Mouse (Mus musculus) myocyte (in vitro differentiated cells): Measurements from ENCODE around the gene Pdzd8.

Experiments
- CEBPB ChIP-seq: IDR thresholded peaks from 2 replicates; pipeline ENCODE4 v1.6.1; 2011; ENCODE audit warnings: mild to moderate bottlenecking, moderate library complexity; ENCODE audit not compliant: poor library complexity, insufficient read depth, severe bottlenecking
- E2F4 ChIP-seq: IDR thresholded peaks from one replicate; pipeline ENCODE4 v1.6.1; 2011; ENCODE audit warnings: mild to moderate bottlenecking, control low read depth, moderate library complexity; ENCODE audit not compliant: insufficient read depth
- MAX ChIP-seq: IDR thresholded peaks from one replicate; pipeline ENCODE4 v1.6.1; 2011; ENCODE audit warnings: low read depth, mild to moderate bottlenecking, control low read depth
- MYOD1 ChIP-seq, 3 experiments: IDR thresholded peaks; one replicate each; pipeline ENCODE4 v1.6.1; 2011; ENCODE audit warnings: control low read depth in 2 of 3, low read depth in 2 of 3, mild to moderate bottlenecking in 2 of 3, moderate library complexity in 1 of 3; ENCODE audit not compliant: insufficient read length in 2 of 3, control insufficient read depth in 1 of 3
- MYOG ChIP-seq, 3 experiments: IDR thresholded peaks; one replicate each; pipeline ENCODE4 v1.6.1; 2011; ENCODE audit warnings: control low read depth in 2 of 3, low read depth in 2 of 3, mild to moderate bottlenecking in 2 of 3; ENCODE audit not compliant: insufficient read length in 2 of 3, control insufficient read depth in 1 of 3, insufficient read depth in 1 of 3
- POLR2A ChIP-seq: IDR thresholded peaks from one replicate; pipeline ENCODE4 v1.6.1; 2011; ENCODE audit warnings: low read depth, mild to moderate bottlenecking, control low read depth, moderate library complexity; ENCODE audit not compliant: insufficient read length
- POLR2AphosphoS2 ChIP-seq: IDR thresholded peaks from one replicate; pipeline ENCODE4 v1.6.1; 2011; ENCODE audit warnings: low read depth, control low read depth; ENCODE audit not compliant: insufficient read length
- SRF ChIP-seq: IDR thresholded peaks from one replicate; pipeline ENCODE4 v1.6.1; 2011; ENCODE audit warnings: low read depth; ENCODE audit not compliant: control insufficient read depth, insufficient read length
- TCF12 ChIP-seq: IDR thresholded peaks from one replicate; pipeline ENCODE4 v1.6.1; 2011; ENCODE audit warnings: mild to moderate bottlenecking, control low read depth; ENCODE audit not compliant: poor library complexity, insufficient read depth, severe bottlenecking
- TCF3 ChIP-seq: IDR thresholded peaks from one replicate; pipeline ENCODE4 v1.6.1; 2011; ENCODE audit warnings: low read depth, control low read depth; ENCODE audit not compliant: insufficient read length
- USF1 ChIP-seq: IDR thresholded peaks from one replicate; pipeline ENCODE4 v1.6.1; 2011; ENCODE audit warnings: low read depth, mild to moderate bottlenecking, control low read depth, moderate library complexity

DNA sequence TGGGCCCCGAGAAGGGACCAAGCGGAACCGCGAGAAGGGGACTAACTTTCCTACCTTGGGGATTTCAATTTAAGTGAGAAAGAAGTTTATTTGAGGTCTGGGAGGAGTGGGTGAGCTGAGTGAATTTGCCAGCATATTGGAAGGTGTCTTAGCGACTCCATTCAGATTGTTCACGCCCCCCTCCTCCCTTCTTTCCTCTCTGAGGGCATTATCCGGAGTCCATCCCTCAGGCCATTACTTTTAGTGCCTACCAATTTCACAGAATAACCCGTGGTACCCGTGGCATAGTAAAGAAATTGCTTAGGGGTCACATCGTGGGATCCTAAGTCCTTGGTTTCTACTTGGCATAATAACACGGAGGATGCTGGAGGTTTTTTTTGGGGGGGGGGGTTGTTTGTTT lies 745 bp upstream of the Pdzd8 start:
- TF ChIP-seq POLR2A (no peak), CEBPB (no peak), TCF12 (no peak), E2F4 (no peak), POLR2AphosphoS2 (no peak), MYOG (IDR thresholded peaks at IDR 0.05; ENCODE audit: control insufficient read depth in 1 of 3, insufficient read depth in 1 of 3, insufficient read length in 2 of 3, low read depth in 2 of 3) (no peak), MAX (no peak), USF1 (no peak), MYOD1 (IDR thresholded peaks at IDR 0.05; ENCODE audit: control insufficient read depth in 1 of 3, insufficient read length in 2 of 3, low read depth in 2 of 3) (no peak), SRF (no peak), TCF3 (no peak)
